Mouse (Mus musculus): ENCODE measurements around the gene Calr. TPM values are rescaled to one million over a fixed set of nuclear protein-coding genes. Genes with fewer than 3 reads are reported as not detected.

Calr gene
- total RNA-seq (2021), result 489 and 566 TPM in 2 replicates
- long read RNA-seq, transcript Calr-201 (9 exons, 2,184 nt), result major isoform, 326 of 380 reads
- long read RNA-seq, partial matches to known transcripts, result 39 of 380 reads
- long read RNA-seq, other reads (novel, unspliced or antisense), result 10 of 380 reads

DNA sequence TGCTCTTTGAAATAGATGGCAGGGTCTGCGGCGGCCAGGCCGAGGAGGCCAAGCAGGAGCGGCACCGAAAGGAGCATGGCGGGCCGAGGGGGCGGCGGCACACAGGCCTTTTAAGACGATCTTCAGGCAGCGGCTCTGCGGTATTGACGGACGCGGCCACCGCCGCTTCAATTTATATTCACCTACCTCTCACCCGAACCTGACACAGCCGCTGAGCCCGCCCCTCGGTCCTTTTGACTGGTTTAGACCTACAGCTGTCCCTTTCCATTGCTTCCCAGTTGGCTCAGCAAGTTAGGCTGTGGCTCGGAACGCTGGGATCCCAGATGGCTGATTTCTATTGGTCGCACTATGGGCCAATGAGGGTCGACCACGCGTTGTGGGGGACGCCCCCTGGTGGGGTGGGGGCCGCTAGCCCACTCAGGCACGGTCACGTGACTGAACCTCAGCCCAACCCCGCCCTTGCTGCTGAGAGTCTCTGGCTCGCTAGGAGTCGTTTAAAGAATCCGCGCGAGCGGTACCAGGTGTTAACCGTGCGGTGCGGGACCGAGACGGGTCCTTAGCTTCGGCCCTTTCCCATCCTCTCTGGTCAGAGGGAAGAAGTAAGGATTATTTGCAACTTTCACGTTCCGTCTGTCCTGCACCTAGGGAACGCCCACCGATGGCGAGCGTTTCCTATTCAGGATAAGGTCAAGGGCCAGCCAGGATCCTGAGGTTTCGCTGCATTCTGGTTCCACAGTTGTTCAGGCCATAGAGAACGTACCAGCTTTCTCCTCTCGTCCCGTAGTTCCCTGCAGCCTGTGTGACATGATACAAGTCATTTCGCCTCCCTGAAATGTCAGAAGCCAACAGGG lies at the start of gene Calr:
TSS of gene Calr (minus strand) at position 213 of the 851 bp plus-strand sequence.
- peak; percentile 99 for DNase-seq

DNA sequence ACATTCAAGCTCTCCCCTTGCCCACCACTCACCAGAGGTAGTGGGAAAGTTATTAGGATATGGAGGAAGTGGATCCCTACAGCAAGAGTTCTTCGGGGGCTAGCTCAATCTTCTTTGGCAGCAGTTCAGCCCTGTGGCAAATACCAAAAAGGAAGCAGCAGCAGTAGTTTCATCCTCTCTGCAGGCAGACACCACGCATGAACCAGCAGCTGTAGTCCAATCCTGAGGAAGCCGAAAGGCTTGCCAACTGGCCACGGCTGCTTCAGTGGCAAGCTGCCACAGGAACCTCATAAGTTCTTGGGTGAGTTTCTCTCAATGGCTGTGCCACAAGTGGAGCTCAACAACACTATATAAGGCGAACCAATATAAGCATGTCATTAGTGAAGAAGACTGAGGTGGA lies 49.2 kb upstream of the Calr start:
- no peak for DNase-seq

DNA sequence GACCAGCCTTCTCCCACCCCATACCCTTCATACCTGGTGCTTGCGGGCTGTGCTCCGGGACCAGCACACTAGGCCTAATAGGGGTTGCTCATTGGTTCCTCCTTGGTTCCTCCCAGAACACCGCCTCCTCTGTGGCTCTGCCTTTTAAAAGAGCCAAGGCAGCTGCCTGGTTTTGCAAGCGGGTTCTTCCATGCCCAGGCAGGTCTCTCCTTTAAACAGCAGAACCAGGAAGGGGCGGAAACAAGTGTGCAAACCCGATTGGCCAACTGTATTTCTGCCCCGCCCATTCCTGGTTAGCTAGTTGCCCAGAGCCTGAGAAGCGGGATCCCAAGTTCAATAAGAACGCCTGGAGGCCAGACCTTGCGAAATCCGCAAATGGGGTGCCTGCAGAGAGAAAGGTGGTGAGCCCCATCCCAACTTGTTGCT lies 47.0 kb upstream of the Calr start, which contains the start of gene Gcdh:
TSS of gene Gcdh (minus strand) at position 213 of the 426 bp plus-strand sequence.
- peak; percentile 83 for DNase-seq

DNA sequence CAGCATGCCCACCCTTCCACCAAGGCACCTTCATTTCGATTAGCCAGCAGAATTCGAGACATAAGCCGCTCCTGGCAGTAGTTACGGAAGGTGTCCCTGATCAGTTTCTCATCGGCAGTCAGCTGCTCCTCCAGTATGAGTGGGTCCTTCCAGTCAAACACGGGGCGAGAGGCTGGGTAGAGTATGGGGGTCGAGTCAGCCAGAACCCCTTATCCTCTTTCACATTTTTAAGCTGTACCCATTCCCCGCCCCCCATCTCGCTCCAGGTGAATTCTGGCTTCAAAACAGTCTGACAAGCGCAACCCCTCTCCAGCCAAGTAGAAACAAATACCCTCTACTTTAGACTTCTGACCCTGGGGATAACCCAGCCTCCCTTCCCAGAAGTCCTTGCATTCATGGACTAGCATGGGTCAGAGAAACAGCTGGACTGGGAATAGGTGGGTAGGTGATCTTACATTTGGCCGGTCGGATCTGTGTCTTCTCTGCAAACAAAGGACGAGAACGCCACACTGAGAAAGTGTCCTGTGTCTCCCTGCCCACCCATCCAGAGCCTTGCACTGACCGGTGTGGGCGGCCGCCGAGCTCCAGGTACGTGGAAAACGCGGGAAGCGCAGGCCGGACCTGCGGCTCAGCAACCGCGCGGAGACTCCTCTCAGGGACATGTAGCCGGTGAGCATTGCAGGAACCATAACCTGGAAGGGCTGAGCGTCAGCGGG lies 46.4 kb upstream of the Calr start:
- DNase-seq, result no peak

DNA sequence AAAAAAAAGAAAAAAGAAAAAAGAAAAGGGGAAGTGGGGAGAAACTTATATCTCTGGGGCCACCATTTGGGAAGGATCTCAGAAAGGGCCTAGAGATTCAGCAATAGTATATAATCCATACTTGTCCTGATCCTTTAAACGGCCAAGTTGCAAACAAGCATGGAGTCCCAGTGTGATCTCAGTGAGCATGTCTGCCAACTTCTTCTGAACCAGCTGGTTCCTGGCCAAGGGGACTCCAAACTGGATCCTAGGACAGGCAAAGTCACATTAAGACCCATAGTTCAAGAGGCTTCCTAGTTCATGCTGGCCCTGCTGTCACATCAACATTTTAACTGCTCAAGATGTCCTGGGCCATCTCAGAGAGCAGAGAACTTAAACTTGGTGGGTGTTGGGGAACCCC lies 42.4 kb upstream of the Calr start:
- no peak for DNase-seq

DNA sequence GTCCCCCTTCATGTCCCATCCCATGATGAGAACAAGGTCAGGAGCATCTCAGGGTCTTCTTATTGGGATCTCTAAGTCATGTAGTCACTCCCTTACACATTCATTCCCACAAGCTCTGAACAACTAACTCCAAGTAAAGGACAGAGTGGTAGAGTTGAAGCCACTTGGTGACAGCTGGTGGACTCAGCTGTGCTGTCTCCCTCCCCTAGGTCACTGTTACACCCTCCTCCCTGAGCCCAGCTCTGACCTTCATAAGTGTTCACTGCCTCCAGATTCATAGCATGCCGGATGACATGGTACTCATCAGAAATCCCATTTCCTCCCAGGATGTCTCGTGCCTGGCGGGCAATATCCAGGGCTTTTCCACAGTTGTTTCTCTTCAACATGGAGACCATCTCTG lies 41.5 kb upstream of the Calr start:
- no peak for DNase-seq

DNA sequence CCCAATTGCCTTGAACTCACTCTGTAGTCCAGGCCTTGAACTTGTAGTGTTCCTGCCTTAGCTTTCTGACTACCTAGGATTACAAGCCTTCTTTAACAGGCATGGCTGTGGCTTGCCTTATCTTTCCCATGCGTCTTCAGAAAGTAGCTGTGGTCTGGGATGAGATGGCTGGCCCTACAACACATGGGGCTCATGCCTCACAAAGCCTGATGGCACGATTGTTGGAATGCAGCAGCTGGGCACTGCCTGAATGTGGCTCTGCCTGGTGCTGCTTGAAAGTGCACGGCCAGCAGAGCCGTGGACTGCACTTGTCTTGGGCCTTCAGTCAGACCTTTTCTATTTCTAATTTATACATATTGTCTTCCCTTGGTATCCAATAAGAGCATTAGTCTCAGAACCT lies 38.0 kb upstream of the Calr start:
- DNase-seq, result no peak

DNA sequence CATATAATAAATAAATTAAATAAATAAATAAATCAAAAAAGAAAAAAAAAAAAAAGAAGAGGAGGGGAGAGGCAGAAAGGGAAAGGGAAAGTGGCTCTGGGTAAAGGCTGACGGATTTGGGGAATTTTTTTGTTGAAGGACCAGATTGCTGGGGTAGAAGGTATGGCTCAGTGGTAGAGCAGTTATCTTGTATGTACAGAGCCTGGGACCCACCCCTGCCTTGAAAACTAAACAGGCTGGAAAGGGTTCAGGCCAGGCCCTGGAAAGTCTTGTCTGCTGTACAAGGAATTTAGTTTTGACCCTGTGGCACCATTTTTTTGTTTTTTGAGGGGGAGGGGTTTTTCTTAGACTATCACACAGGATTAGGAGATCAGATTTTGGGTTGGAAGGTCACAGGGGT lies 32.2 kb upstream of the Calr start:
- no peak for DNase-seq

DNA sequence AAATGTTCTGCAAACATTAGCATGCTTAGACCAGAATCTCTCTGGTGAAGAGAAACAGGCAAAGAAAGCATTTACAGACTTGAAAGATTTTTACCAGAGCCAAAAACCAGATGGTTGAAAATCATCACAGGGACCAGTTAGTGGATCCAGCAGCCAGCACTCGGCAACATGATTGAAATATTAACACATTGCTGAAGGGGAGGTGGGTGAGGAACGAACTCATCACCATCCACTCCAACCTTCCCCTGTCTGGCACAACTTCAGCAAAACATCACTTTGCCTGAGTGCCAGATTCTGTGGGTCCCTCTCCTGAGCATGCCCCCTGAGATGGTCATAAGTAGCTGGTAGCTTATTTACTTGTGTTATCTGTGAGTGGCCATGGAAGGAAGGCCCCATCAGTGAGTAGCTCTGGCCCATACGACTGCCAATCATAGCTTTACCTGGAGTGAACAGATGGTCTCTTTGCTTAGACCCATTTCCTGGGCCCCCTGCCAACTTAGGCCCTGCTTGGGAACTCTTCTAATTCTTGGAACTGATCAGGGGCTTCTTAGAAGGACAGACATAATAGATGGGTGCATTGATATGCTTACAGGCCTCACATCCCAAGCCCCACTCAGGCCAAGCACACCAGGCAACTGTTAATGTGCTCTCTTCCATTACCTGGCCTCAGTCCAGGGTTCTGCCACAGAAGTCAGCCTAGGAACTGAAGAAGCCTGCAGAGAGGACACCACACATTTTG lies 30.7 kb upstream of the Calr start:
- no peak for DNase-seq

DNA sequence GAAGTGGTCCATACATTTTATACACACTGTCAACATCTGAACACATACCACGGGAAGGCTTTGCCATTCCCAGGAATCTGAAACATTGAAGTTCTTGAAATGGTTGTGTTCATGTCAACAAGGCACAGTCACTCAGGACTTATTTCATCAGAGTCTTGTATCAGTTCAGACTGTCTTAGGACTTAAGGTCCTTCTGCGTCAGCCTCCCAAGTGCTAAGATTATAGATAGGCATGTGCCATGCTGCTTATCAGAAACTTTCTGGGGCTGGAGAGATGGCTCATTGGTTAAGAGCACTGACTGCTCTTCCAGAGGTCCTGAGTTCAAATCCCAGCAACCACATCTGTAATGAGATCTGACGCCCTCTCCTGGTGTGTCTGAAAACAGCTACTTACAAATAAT lies 27.6 kb upstream of the Calr start:
- DNase-seq, result no peak

DNA sequence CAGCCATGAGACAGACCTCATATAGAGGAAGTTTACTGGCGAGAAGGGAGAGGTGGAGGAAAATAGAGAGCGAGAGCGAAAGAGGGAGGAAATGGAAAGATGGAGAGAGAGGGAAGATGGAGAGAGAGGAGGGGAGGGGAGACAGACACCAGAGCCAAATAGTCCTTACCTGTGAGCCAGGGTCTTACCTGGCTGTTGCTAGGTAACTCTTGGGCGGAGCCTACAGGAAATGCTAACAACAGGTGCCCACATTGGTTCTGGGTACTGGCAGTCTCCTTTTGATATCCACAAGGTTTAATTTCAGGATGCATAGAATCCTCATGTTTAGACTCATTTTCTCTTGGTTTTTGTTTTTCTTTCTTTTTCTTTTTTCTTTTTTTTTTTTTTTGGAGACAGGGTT lies 26.3 kb upstream of the Calr start:
- no peak for DNase-seq

DNA sequence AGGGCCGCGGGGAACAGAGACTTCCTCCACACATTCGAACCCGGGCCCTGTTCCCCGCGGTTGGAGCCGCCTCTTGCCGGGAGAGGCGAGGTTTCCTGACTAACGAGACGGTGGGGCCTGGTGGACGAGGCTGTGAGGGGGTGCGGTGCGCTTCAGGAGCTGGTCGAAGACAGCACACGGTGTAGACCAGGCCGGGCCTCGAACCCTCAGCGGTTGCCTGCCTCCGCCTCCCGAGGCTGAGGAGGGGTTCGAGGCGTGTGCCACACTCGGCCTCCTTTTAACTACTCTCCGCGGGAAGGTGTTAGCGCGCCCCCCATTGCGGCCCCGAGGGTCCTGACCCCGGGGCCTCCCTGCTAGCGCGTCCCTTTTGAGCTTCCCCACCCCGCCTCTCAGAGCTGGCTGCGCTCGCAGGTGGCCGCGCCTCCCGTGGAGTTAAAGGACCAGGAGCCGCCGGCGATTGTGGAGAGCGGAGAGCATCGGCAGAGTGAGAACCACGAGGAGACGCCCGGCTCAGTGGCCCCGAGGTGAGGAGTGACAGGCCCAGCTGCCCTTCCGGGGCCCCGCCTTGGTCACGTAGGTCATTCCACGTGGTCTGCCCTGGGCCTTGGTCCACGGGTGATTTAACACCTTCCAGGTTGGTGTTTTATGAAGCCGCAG lies 25.7 kb upstream of the Calr start:
- DNase-seq, result peak; percentile 50

DNA sequence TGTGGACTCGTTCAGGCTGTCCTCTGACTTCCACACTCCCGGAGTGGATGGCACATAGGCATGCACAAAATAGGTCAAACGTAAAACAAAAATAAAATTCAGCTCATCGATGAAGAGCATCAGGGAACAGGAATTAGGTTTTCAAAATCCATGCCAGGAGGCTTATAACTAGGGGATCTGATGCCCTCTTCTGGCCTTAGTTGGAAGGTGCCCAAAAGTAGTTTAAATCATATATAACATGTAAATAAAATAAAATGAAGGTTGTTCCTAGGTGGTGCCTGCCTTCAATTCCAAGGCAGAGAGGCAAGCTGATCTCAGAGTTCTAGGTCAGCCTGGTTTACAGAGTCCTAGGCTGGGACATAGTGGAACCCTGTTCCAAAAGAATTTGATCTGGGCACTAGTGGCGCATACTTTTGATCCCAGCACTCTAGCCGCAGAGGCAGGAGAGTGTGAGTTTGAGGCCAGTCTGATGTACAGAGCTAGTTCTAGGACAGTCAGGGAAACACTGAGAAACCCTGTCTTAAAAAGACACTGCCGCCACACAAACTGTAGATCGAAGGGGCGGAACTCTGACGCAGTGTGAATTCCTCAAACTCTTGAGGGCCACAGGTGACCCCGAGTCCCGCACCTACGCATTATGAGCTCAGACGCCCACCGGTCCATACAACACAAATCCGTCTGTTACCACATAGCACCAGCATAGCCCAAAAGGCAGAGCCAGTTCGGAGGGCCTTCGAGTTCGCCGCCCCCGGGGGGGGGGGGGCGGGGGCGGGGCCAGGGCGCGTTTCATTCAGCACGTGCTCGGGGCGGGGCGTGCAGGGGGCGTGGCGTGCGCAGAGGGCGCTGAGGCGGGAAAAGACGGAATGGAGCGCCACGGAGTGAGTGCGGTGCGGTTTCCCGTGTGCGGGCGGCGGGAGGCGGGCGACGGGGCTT lies 24.9 kb upstream of the Calr start, which contains the start of gene Syce2:
TSS of gene Syce2 (plus strand) at position 736 of the 933 bp plus-strand sequence.
- DNase-seq, result peak; percentile 88

DNA sequence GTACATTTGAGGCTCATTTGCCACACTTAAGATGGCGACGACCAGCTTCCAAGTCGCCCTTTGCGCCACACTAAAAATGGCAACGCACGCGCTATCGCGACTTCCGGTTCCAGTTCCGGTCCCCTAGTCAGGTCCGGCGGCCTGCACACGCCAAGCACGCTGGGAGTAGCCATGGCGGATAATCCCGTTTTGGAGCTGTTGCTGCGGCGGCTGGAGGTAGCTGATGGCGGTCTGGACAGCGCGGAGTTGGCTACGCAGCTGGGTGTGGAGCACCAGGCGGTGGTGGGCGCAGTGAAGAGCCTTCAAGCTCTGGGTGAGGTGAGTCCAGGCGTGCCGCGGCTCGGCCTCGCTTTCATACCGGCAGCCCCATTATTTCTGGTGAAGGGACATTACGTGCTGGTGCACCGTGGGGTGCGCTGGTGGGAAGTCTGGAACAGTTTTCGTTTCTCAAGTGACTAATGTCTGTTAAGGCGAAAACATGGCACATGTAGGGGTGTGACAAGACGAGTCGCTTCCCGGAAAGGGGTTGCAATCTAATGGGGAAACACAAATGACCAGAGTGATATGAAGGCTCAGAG lies 10.2 kb upstream of the Calr start, which contains the start of gene Farsa:
TSS of gene Farsa (plus strand) at position 126 of the 578 bp plus-strand sequence.
- peak; percentile 92 for DNase-seq

DNA sequence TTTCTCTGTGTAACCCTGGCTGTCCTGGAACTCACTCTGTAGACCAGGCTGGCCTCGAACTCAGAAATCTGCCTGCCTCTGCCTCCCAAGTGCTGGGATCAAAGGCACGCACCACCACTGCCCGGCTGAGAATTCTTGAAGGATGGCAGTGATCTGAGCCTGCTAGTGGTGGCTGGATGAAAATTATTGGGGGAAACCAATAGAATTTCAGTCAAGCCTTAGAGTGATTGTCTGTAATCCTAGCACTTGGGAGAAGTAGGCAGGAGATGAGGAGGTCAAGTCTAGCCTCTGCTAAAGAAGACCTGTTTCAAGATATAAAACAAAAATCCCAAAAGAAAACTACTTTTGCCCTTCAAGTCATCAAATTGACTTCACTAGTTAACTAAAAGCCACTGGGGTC lies 9.7 kb upstream of the Calr start:
- DNase-seq, result no peak

DNA sequence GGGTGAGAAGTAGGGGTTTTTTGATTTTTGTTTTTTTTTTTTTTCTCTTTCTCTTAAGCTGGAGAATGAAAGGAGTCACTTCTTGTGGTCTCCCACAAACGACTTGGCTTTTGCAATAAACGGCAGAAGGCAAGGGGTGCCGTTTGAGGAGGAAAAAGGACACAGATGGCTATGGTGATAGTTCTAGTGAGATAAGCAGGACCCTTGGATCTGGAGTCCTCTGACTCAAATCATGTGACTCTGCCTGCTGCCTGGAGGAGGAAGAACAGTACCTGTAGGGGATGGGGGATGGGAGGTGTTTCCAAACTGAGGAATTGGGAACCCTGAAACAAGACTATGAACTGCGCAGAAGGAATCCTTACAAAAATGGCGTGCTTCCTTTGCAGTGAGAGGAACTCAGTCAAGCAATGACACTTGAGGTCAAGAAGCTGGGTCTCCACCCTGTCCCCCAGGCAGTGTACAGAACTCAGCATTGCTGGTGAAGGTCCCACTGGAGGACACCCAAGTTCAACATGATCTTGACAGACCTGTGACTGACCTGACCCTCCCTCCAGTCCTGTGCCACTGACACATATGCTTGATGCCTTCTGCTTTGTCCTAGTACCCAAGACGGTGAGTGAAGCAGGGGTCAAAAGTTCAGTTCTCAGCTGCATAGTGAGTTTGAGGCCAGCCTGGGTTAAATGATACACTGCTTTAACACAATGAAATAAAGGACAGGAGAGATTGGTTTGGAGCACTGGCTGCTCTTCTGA lies 1.1 kb upstream of the Calr start:
- no peak for DNase-seq

DNA sequence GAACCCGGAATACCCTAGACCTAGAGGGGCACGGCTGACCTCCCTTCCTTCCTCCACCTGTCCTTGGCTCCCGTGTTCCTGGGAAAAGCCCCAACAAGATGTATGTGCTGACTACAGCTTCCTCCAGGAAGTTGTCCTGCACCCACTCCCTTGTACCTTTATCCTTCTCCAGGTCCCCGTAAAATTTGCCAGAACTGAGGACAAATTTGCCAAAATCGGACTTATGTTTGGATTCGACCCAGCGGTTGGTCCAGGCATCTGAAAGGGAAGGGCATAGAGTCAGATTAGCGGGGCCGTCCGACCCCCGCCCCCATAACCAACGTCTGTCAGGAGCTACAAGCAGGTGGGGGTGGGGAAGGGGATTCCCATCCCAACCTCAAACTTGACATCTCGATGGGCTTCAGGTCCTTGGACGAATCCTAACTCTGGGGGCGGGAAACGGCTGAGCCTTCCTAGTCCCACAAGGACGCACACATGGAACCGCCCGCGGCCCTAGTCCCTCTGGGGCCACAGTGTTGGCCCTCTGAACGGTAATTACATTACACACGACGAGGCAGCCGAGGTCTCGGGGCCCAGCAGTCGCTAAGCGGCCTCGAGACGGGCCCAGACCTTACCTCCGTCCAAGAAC lies 526 bp downstream of the Calr start:
- no peak for DNase-seq

DNA sequence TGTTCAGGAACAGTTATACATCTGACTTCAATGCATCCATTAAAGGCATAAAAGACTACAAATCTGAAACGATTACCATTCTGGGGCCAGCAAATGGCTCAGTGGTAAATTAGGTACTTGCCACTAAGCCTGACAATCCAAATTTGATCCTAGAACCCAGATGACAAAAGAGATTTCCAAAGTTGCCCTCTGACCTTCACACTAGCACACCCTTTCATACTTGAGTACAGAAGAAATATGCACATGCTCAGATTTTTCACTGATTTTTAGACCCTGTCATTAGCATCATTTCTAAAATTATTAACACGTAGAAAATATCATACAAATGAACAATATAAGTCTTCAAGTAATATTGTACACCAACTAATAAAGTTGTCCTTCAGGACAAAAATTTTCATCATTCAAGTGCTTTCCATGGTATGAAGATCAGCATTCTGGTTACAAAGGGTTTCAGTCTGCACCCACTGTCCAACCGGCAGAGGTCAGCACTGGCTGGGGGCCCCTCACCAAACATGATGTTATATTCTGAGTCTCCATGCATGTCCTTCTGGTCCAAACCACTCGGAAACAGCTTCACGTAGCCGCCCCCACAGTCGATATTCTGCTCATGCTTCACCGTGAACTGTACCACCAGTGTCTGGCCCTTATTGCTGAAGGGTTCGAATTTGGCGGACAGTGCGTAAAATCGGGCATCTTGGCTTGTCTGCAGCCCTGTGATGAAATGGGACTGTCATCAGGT lies 1.2 kb downstream of the Calr start:
- DNase-seq, result peak; percentile 47

All from adrenal gland, postnatal 25 days (tissue).